Mouse (Mus musculus): ENCODE measurements around the gene Gpr179. TPM values are rescaled to one million over a fixed set of nuclear protein-coding genes. Genes with fewer than 3 reads are reported as not detected.

Gpr179 gene
- polyA plus RNA-seq (2012; rRNA removed), result 0.08 TPM in 2 replicates

DNA sequence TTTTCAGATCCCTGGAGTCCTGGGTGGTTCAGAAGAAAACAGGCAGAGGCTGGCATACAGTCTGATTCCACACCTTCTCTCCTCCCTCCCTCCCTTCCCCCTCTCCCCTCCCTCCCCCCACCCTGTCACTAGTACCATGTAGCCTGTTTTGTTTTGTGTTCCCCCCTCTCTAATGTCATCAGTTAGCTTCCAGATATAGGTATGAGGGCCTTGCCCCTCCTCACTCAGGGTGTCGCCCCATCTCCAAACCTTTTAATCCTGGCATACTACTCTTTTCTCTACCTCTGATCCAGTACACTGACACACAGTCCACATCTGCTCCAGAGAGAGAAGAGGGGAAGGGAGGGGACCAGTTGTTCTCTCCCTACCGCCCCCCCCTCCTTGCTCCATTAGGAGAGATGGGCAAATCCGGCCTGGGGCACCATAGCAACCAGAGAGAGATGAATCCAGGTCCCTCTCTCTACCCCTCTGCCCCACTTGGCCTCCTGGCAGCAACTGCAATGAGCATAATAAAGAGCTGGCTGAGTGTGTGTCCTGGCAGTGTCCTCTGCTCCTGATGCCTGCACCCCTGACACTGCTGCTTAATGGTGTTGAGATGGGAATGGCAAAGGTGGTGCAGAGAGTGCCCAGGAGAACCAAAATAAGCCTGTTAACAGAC lies at the start of gene Gpr179:
Gpr179 (minus strand) TSS at position 51 of the 658 bp plus-strand sequence.
- TF ChIP-seq CTCF (conservative IDR thresholded peaks at IDR 0.05; ENCODE audit: insufficient read depth, insufficient read length, low read depth, low read length) (no peak), POLR2A (IDR thresholded peaks at IDR 0.05; ENCODE audit: low read depth, low read length) (no peak)
- no peak within 1 kb of the TSS for H3K27ac ChIP-seq (ENCODE audit: insufficient read depth, low read depth, low read length)
- no peaks in the 10 kb centered on the region for H3K36me3 ChIP-seq (ENCODE audit: control insufficient read depth, insufficient read depth, low read length)
- peaks cover 6% of the 10 kb centered on the region; the same call in 1 of the 2 replicates for H3K4me1 ChIP-seq (ENCODE audit: control insufficient read depth, insufficient read depth, low read length)
- no peak within 1 kb of the TSS for H3K4me3 ChIP-seq (ENCODE audit: insufficient read depth, low read depth, low read length)
- no peaks in the 10 kb centered on the region for H3K27me3 ChIP-seq (replicated peaks; ENCODE audit: control insufficient read depth, insufficient read depth, low read length)
- 85% methylated on average over 3 of the region's 3 CpGs for WGBS
- no peak for DNase-seq

GRCm38 (mm10) chr11:97401082-97401481 lies 49.2 kb upstream of the Gpr179 start:
- Histone ChIP-seq H3K36me3 (ENCODE audit: control insufficient read depth, insufficient read depth, low read length) (no peaks in the 10 kb centered on the region), H3K4me1 (ENCODE audit: control insufficient read depth, insufficient read depth, low read length) (peaks cover 14% of the 10 kb centered on the region), H3K27ac (ENCODE audit: insufficient read depth, low read depth, low read length) (no peak overlapping the region), H3K27me3 (replicated peaks; ENCODE audit: control insufficient read depth, insufficient read depth, low read length) (no peaks in the 10 kb centered on the region), H3K4me3 (ENCODE audit: insufficient read depth, low read depth, low read length) (no peak overlapping the region)
- WGBS, result 49% methylated on average over 6 of the region's 6 CpGs
- TF ChIP-seq POLR2A (IDR thresholded peaks at IDR 0.05; ENCODE audit: low read depth, low read length), result no peak
- TF ChIP-seq CTCF (conservative IDR thresholded peaks at IDR 0.05; ENCODE audit: insufficient read depth, insufficient read length, low read depth, low read length), result no peak
- DNase-seq, result no peak

- Histone ChIP-seq H3K27ac (ENCODE audit: insufficient read depth, low read depth, low read length) (no peak overlapping the region), H3K4me3 (ENCODE audit: insufficient read depth, low read depth, low read length) (peak overlapping the region; percentile 30; the same call in 1 of the 2 replicates), H3K27me3 (replicated peaks; ENCODE audit: control insufficient read depth, insufficient read depth, low read length) (no peaks in the 10 kb centered on the region), H3K36me3 (ENCODE audit: control insufficient read depth, insufficient read depth, low read length) (no peaks in the 10 kb centered on the region), H3K4me1 (ENCODE audit: control insufficient read depth, insufficient read depth, low read length) (peaks cover 6% of the 10 kb centered on the region)
- TF ChIP-seq POLR2A (IDR thresholded peaks at IDR 0.05; ENCODE audit: low read depth, low read length) (no peak), CTCF (conservative IDR thresholded peaks at IDR 0.05; ENCODE audit: insufficient read depth, insufficient read length, low read depth, low read length) (peak; percentile 93)
- DNase-seq, result peak; percentile 87
- 3% methylated on average over 23 of the region's 23 CpGs for WGBS
Observed at GRCm38 (mm10) chr11:97399958-97400710, 48.3 kb upstream of the Gpr179 start.

DNA sequence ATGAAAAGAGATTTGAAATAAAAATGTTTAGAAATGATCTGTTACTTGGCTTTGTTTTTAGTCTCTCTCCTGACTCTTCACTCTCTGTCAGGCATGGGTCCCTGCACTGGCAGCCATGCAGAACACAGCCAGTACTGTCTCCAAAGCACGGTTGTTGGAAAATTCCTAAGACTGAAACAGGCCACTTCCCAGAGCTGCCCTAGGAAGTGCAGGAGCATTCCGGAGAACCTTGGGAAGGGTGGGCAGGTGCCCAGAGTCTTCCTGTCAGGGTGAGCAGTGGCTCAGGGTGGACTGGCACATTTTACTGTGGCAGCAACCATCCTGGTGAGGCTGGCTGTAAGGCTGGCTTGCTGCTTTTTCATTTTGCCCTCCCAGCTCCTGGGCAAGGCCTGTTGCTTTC lies 46.6 kb upstream of the Gpr179 start:
- Histone ChIP-seq H3K4me3 (ENCODE audit: insufficient read depth, low read depth, low read length) (no peak overlapping the region), H3K27me3 (replicated peaks; ENCODE audit: control insufficient read depth, insufficient read depth, low read length) (no peaks in the 10 kb centered on the region), H3K4me1 (ENCODE audit: control insufficient read depth, insufficient read depth, low read length) (0 out of 2 replicates have a peak, but pooled peaks cover 3% of the 10 kb centered on the region), H3K27ac (ENCODE audit: insufficient read depth, low read depth, low read length) (no peak overlapping the region), H3K36me3 (ENCODE audit: control insufficient read depth, insufficient read depth, low read length) (no peaks in the 10 kb centered on the region)
- DNase-seq, result peak; percentile 60
- TF ChIP-seq POLR2A (IDR thresholded peaks at IDR 0.05; ENCODE audit: low read depth, low read length) (no peak), CTCF (conservative IDR thresholded peaks at IDR 0.05; ENCODE audit: insufficient read depth, insufficient read length, low read depth, low read length) (no peak)
- WGBS, result 31% methylated on average over 2 of the region's 2 CpGs

DNA sequence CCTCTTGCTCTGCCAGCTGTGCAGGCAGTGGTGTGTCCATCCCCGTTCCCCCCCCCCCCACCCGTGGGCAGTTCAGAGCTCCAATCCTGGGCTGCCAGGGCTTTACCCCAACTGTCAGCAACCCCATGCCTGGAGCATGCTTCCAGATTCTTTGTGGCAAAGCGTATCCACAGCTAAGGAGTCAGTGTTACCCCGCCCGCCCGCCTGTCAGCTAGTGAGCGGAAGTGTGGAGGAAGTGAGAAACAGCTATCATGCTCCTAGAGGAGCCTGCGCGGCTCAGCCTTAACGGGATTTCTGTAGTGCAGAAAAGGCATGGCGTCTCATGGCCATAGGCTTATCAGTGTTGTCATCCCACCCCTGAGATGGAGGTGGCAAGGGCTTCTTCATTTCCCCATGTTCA lies 42.3 kb upstream of the Gpr179 start:
- DNase-seq, result no peak
- Histone ChIP-seq H3K27ac (ENCODE audit: insufficient read depth, low read depth, low read length) (no peak overlapping the region), H3K36me3 (ENCODE audit: control insufficient read depth, insufficient read depth, low read length) (peaks cover 2% of the 10 kb centered on the region; the same call in 1 of the 2 replicates), H3K27me3 (replicated peaks; ENCODE audit: control insufficient read depth, insufficient read depth, low read length) (no peaks in the 10 kb centered on the region), H3K4me3 (ENCODE audit: insufficient read depth, low read depth, low read length) (no peak overlapping the region), H3K4me1 (ENCODE audit: control insufficient read depth, insufficient read depth, low read length) (0 out of 2 replicates have a peak, but pooled peaks cover 3% of the 10 kb centered on the region)
- TF ChIP-seq POLR2A (IDR thresholded peaks at IDR 0.05; ENCODE audit: low read depth, low read length), result no peak
- no peak for TF ChIP-seq CTCF (conservative IDR thresholded peaks at IDR 0.05; ENCODE audit: insufficient read depth, insufficient read length, low read depth, low read length)
- WGBS, result 52% methylated on average over 11 of the region's 11 CpGs

DNA sequence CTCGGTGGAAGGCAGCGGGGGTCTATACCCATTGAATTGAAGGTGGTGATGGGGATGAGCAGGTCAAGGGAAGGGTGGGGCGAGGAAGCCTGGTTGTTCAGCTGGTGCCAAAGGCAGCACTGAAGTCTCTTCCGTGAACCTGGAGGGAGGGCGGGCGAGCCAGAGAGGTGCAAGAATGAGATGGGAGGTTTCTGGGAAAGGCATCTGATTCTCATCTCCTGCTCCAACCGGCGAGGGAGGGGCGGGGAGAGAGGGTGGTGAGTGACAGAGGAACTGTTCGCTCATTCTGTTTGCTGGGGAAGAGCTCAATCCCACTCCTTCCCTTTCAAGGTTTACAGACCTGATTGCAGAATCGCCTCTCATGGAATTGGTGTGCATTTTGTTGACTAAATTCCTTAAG lies 41.8 kb upstream of the Gpr179 start:
- TF ChIP-seq CTCF (conservative IDR thresholded peaks at IDR 0.05; ENCODE audit: insufficient read depth, insufficient read length, low read depth, low read length) (no peak), POLR2A (IDR thresholded peaks at IDR 0.05; ENCODE audit: low read depth, low read length) (no peak)
- H3K36me3 ChIP-seq (ENCODE audit: control insufficient read depth, insufficient read depth, low read length), result peaks cover 2% of the 10 kb centered on the region; the same call in 1 of the 2 replicates
- no peak for DNase-seq
- H3K27me3 ChIP-seq (replicated peaks; ENCODE audit: control insufficient read depth, insufficient read depth, low read length), result no peaks in the 10 kb centered on the region
- WGBS, result 49% methylated on average over 11 of the region's 11 CpGs
- H3K4me3 ChIP-seq (ENCODE audit: insufficient read depth, low read depth, low read length), result no peak overlapping the region
- H3K27ac ChIP-seq (ENCODE audit: insufficient read depth, low read depth, low read length), result no peak overlapping the region
- H3K4me1 ChIP-seq (ENCODE audit: control insufficient read depth, insufficient read depth, low read length), result 0 out of 2 replicates have a peak, but pooled peaks cover 3% of the 10 kb centered on the region

DNA sequence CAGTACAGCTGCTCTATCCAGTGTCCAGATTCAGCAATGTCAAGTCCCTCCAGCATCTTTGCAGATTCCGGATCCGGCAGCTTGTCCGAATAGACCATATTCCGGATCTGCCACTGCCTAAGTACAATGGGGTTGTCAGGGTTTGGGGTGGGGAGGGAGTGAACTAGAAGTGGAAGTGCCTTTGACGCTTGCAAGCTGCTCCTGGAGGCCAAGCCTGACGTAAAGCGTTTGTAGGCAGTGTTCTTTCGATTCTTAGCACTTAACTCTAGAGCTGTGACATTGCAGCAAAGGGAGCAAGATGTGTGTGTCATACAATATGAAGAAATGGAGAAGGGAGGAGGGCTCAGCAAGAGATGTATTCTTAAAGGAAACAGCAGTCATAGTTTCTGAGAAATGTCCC lies 37.2 kb upstream of the Gpr179 start:
- WGBS, result 91% methylated on average over 8 of the region's 8 CpGs
- H3K4me1 ChIP-seq (ENCODE audit: control insufficient read depth, insufficient read depth, low read length), result peaks cover 3% of the 10 kb centered on the region; the same call in 1 of the 2 replicates
- H3K27me3 ChIP-seq (replicated peaks; ENCODE audit: control insufficient read depth, insufficient read depth, low read length), result no peaks in the 10 kb centered on the region
- peaks cover 2% of the 10 kb centered on the region; the same call in 1 of the 2 replicates for H3K36me3 ChIP-seq (ENCODE audit: control insufficient read depth, insufficient read depth, low read length)
- no peak for DNase-seq
- no peak for TF ChIP-seq POLR2A (IDR thresholded peaks at IDR 0.05; ENCODE audit: low read depth, low read length)
- no peak for TF ChIP-seq CTCF (conservative IDR thresholded peaks at IDR 0.05; ENCODE audit: insufficient read depth, insufficient read length, low read depth, low read length)
- no peak overlapping the region for H3K4me3 ChIP-seq (ENCODE audit: insufficient read depth, low read depth, low read length)
- H3K27ac ChIP-seq (ENCODE audit: insufficient read depth, low read depth, low read length), result no peak overlapping the region

All from kidney, adult 2 months (tissue).